Mouse (Mus musculus): ENCODE measurements around the gene Olfr1328. TPM values are rescaled to one million over a fixed set of nuclear protein-coding genes. Genes with fewer than 3 reads are reported as not detected.

Gene Olfr1328
- polyA plus RNA-seq, 1 experiment from 2014 or later, result not detected

Other genes with a start within 250 kb of the Olfr1328 start
- 0.05 and 0.20 TPM in 2 replicates for gene Olfr1342, start 245.9 kb downstream of the Olfr1328 start, polyA plus RNA-seq (2016; fragmentation: Nextera tagmentation; extraction: Ambion mirVana)
- gene Olfr1341, start 235.1 kb downstream of the Olfr1328 start, polyA plus RNA-seq (2016; fragmentation: Nextera tagmentation; extraction: Ambion mirVana), result not detected in 2 replicates
- not detected in 2 replicates for gene Olfr1340, start 218.5 kb downstream of the Olfr1328 start, polyA plus RNA-seq (2016; fragmentation: Nextera tagmentation; extraction: Ambion mirVana)
- gene Olfr1339, start 206.4 kb downstream of the Olfr1328 start, polyA plus RNA-seq (2016; fragmentation: Nextera tagmentation; extraction: Ambion mirVana), result not detected in 2 replicates
- not detected in 2 replicates for gene Olfr1338, start 179.9 kb downstream of the Olfr1328 start, polyA plus RNA-seq (2016; fragmentation: Nextera tagmentation; extraction: Ambion mirVana)
- gene Olfr1337, start 156.0 kb downstream of the Olfr1328 start, polyA plus RNA-seq (2016; fragmentation: Nextera tagmentation; extraction: Ambion mirVana), result not detected in 2 replicates
- not detected in 2 replicates for gene Olfr1335, start 128.7 kb downstream of the Olfr1328 start, polyA plus RNA-seq (2016; fragmentation: Nextera tagmentation; extraction: Ambion mirVana)
- not detected in 2 replicates for gene Olfr1333, start 102.3 kb downstream of the Olfr1328 start, polyA plus RNA-seq (2016; fragmentation: Nextera tagmentation; extraction: Ambion mirVana)
- not detected in 2 replicates for gene Olfr1331, start 74.0 kb downstream of the Olfr1328 start, polyA plus RNA-seq (2016; fragmentation: Nextera tagmentation; extraction: Ambion mirVana)
- not detected in 2 replicates for gene Olfr1330, start 50.0 kb downstream of the Olfr1328 start, polyA plus RNA-seq (2016; fragmentation: Nextera tagmentation; extraction: Ambion mirVana)
- not detected in 2 replicates for gene Olfr1329, start 21.1 kb downstream of the Olfr1328 start, polyA plus RNA-seq (2016; fragmentation: Nextera tagmentation; extraction: Ambion mirVana)
- gene Lao1, start 23.0 kb upstream of the Olfr1328 start, polyA plus RNA-seq (2016; fragmentation: Nextera tagmentation; extraction: Ambion mirVana), result not detected in 2 replicates
- gene Slc2a1, start 170.1 kb upstream of the Olfr1328 start, polyA plus RNA-seq (2016; fragmentation: Nextera tagmentation; extraction: Ambion mirVana), result 109 and 111 TPM in 2 replicates
- gene Zfp691, start 235.6 kb upstream of the Olfr1328 start, polyA plus RNA-seq (2016; fragmentation: Nextera tagmentation; extraction: Ambion mirVana), result 7.7 and 7.8 TPM in 2 replicates